Mouse (Mus musculus): Measurements from ENCODE around the gene AU015836. TPM values are rescaled to one million over a fixed set of nuclear protein-coding genes. Genes with fewer than 3 reads are reported as not detected.

The AU015836 gene
- polyA plus RNA-seq, 1 experiment: not detected

DNA sequence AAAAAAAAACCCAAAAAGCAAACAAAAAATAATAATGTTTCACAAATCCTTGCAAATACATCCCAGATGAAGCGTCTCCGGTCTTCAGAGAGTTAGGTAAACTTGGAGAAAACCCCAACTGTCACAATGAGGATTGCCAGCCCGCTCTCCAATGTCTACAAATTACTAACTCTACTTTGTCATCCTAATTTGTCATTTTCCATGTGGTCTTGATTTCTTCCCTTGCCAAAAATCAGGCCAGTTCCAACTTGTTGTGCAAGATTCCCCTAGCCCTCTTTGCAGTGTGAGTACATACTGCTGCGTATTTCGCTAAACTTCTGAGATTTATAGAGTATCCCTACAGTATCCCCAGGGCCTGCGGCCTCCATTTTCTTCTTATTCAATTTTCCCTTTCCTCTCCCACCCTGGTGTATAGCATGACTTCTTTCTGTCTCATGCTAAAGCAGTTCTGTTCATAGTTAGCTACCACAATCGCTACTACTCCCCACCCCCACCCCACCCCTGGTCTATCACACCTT lies 43.3 kb downstream of the AU015836 start:
- H3K36me3 ChIP-seq (ENCODE audit: control insufficient read depth, insufficient read depth): no peaks in the 10 kb centered on the region
- H3K79me3 ChIP-seq (ENCODE audit: low read depth): no peaks in the 10 kb centered on the region
- TF ChIP-seq CEBPB (IDR thresholded peaks at IDR 0.05; ENCODE audit: low read depth): no peak
- no peak for TF ChIP-seq MAX (IDR thresholded peaks at IDR 0.05)
- no peak for TF ChIP-seq USF1 (IDR thresholded peaks at IDR 0.05; ENCODE audit: low read depth)
- no peak for TF ChIP-seq MYOD1 (IDR thresholded peaks at IDR 0.05; ENCODE audit: control insufficient read depth, insufficient read length, low read depth)
- no peak for TF ChIP-seq FOSL1 (IDR thresholded peaks at IDR 0.05; ENCODE audit: insufficient read depth, low read length, poor library complexity, severe bottlenecking)
- TF ChIP-seq CTCF (IDR thresholded peaks at IDR 0.05; ENCODE audit: control insufficient read depth, insufficient read depth, insufficient read length): no peak
- TF ChIP-seq MYOG (IDR thresholded peaks at IDR 0.05; ENCODE audit: control insufficient read depth, extremely low read depth, insufficient read length): no peak
- H3K79me2 ChIP-seq (ENCODE audit: control insufficient read depth, insufficient read depth): no peaks in the 10 kb centered on the region
- H3K27me3 ChIP-seq (ENCODE audit: control insufficient read depth, insufficient read depth, insufficient read length): peaks cover 3% of the 10 kb centered on the region
- no peak overlapping the region for H3ac ChIP-seq (ENCODE audit: control insufficient read depth, insufficient read length, low read depth)
- H3K4me3 ChIP-seq (ENCODE audit: insufficient read depth, poor library complexity, severe bottlenecking): no peak overlapping the region

DNA sequence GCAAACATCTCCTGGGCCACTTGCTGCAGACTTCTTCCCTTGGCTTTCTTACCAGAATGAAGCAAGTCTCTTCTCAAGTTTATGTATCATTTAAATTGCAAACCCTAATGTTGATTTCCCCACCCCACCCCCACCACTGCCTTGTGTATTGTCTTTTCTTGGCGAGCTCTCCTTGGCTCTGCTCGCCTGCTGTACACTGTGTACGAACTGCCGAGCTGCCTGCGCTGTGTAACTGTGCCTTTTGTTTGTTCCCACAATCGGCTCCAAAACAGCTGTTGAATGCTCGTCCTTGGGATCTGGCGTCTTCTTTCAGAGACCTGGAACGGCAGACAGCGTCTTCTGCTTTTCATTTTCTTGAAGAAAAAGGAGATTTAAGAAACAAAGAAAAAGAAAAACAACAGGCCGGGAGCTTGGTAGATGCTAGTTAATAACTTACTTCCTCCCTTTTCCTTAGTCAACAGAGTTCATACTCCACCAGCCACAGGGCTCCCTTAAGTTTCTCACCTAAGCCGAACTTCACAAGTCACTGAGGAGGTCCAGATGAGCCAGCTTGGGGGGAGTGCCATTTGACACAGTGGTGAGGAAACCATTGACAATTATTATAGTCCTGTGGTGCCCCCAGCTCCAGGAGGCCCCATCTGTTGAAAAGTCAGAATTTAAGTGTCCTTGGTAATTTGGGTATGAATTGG lies 44.2 kb downstream of the AU015836 start:
- TF ChIP-seq USF1 (IDR thresholded peaks at IDR 0.05; ENCODE audit: low read depth): no peak
- TF ChIP-seq MAX (IDR thresholded peaks at IDR 0.05): no peak
- no peak for TF ChIP-seq MYOG (IDR thresholded peaks at IDR 0.05; ENCODE audit: control insufficient read depth, extremely low read depth, insufficient read length)
- no peak for TF ChIP-seq MYOD1 (IDR thresholded peaks at IDR 0.05; ENCODE audit: control insufficient read depth, insufficient read length, low read depth)
- TF ChIP-seq FOSL1 (IDR thresholded peaks at IDR 0.05; ENCODE audit: insufficient read depth, low read length, poor library complexity, severe bottlenecking): no peak
- TF ChIP-seq CEBPB (IDR thresholded peaks at IDR 0.05; ENCODE audit: low read depth): no peak
- no peak for TF ChIP-seq CTCF (IDR thresholded peaks at IDR 0.05; ENCODE audit: control insufficient read depth, insufficient read depth, insufficient read length)
- H3ac ChIP-seq (ENCODE audit: control insufficient read depth, insufficient read length, low read depth): no peak overlapping the region
- H3K36me3 ChIP-seq (ENCODE audit: control insufficient read depth, insufficient read depth): no peaks in the 10 kb centered on the region
- H3K27me3 ChIP-seq (ENCODE audit: control insufficient read depth, insufficient read depth, insufficient read length): peaks cover 3% of the 10 kb centered on the region
- no peaks in the 10 kb centered on the region for H3K79me2 ChIP-seq (ENCODE audit: control insufficient read depth, insufficient read depth)
- no peaks in the 10 kb centered on the region for H3K79me3 ChIP-seq (ENCODE audit: low read depth)
- no peak overlapping the region for H3K4me3 ChIP-seq (ENCODE audit: insufficient read depth, poor library complexity, severe bottlenecking)

- H3K79me3 ChIP-seq (ENCODE audit: low read depth): no peaks in the 10 kb centered on the region
- H3K27me3 ChIP-seq (ENCODE audit: control insufficient read depth, insufficient read depth, insufficient read length): peaks cover 3% of the 10 kb centered on the region
- no peak for TF ChIP-seq MYOG (IDR thresholded peaks at IDR 0.05; ENCODE audit: control insufficient read depth, extremely low read depth, insufficient read length)
- TF ChIP-seq CEBPB (IDR thresholded peaks at IDR 0.05; ENCODE audit: low read depth): no peak
- no peak for TF ChIP-seq USF1 (IDR thresholded peaks at IDR 0.05; ENCODE audit: low read depth)
- TF ChIP-seq FOSL1 (IDR thresholded peaks at IDR 0.05; ENCODE audit: insufficient read depth, low read length, poor library complexity, severe bottlenecking): no peak
- no peaks in the 10 kb centered on the region for H3K79me2 ChIP-seq (ENCODE audit: control insufficient read depth, insufficient read depth)
- H3K4me3 ChIP-seq (ENCODE audit: insufficient read depth, poor library complexity, severe bottlenecking): no peak overlapping the region
- H3ac ChIP-seq (ENCODE audit: control insufficient read depth, insufficient read length, low read depth): no peak overlapping the region
- H3K36me3 ChIP-seq (ENCODE audit: control insufficient read depth, insufficient read depth): no peaks in the 10 kb centered on the region
Observed at GRCm38 (mm10) chrX:94016891-94017290, 48.4 kb downstream of the AU015836 start.

- Histone ChIP-seq H3K79me3 (ENCODE audit: low read depth) (no peaks in the 10 kb centered on the region), H3K79me2 (ENCODE audit: control insufficient read depth, insufficient read depth) (no peaks in the 10 kb centered on the region), H3K27me3 (ENCODE audit: control insufficient read depth, insufficient read depth, insufficient read length) (no peaks in the 10 kb centered on the region), H3K36me3 (ENCODE audit: control insufficient read depth, insufficient read depth) (no peaks in the 10 kb centered on the region), H3K4me3 (ENCODE audit: insufficient read depth, poor library complexity, severe bottlenecking) (no peak overlapping the region), H3ac (ENCODE audit: control insufficient read depth, insufficient read length, low read depth) (no peak overlapping the region)
- TF ChIP-seq MAX (IDR thresholded peaks at IDR 0.05) (no peak), CEBPB (IDR thresholded peaks at IDR 0.05; ENCODE audit: low read depth) (no peak), MYOG (IDR thresholded peaks at IDR 0.05; ENCODE audit: control insufficient read depth, extremely low read depth, insufficient read length) (no peak), CTCF (IDR thresholded peaks at IDR 0.05; ENCODE audit: control insufficient read depth, insufficient read depth, insufficient read length) (no peak), MYOD1 (IDR thresholded peaks at IDR 0.05; ENCODE audit: control insufficient read depth, insufficient read length, low read depth) (no peak), FOSL1 (IDR thresholded peaks at IDR 0.05; ENCODE audit: insufficient read depth, low read length, poor library complexity, severe bottlenecking) (no peak), USF1 (IDR thresholded peaks at IDR 0.05; ENCODE audit: low read depth) (no peak)
Observed at GRCm38 (mm10) chrX:94022264-94022874, 53.9 kb downstream of the AU015836 start.

Other genes with a start within 250 kb of the AU015836 start
- 20.4 TPM for gene Pdk3, start 136.5 kb upstream of the AU015836 start, polyA plus RNA-seq (2012; fragmentation: generic; extraction: Trizol)
- gene Zfx, start 155.0 kb downstream of the AU015836 start, polyA plus RNA-seq (2012; fragmentation: generic; extraction: Trizol): 5.3 TPM
- 68.2 TPM for gene Eif2s3x, start 244.2 kb downstream of the AU015836 start, polyA plus RNA-seq (2012; fragmentation: generic; extraction: Trizol)